Mouse (Mus musculus): Measurements from ENCODE around the gene Tspo2. TPM values are rescaled to one million over a fixed set of nuclear protein-coding genes. Genes with fewer than 3 reads are reported as not detected.

The Tspo2 gene
- polyA plus RNA-seq, 1 experiment from 2014 or later = 2.1 TPM

DNA sequence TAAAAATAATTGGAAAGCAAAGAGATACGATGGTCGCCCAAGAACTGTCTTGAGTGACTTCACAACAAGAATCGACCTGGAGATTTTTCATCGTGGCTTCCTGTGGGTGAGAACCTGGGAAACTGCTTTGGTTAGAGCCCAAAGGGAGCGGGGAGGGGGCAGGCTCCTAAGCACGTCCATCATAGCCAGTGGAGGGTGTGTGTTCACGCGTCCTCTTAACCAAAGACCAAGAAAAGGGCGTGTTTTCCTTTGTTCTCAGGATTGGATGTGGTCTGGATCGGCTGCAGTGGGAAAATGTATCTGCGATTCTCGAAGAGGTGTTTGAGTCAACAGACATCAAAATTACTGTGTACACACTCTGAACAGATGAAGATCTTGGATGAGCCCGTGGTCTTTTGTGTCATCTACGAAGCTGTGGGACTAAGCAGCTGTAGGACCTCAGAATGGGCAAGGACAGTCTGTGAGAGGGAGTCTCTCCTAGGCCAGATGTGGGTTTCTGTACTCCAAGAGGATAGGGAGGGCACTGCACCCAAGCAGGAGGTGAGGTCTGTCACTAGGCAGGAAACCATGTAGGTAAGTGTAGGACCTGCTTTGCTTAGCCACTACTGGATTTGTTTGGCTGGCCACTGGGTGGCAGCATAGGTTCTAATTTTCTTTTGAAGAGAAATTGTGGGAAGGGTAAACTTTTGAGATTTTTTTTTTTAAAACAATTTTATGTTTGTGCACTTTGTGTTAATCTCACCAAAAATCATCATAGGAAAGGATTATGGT, 34.7 kb downstream of the Tspo2 start:
- Histone ChIP-seq H3K9ac (replicated peaks) (no peak overlapping the region), H3K4me3 (replicated peaks) (no peak overlapping the region), H3K9me3 (no peaks in the 10 kb centered on the region), H3K27ac (0 out of 2 replicates have a peak overlapping the region, but pooled peaks have one; percentile 41), H3K27me3 (no peaks in the 10 kb centered on the region), H3K4me2 (no peak overlapping the region), H3K4me1 (replicated peaks) (no peaks in the 10 kb centered on the region), H3K36me3 (peaks cover 61% of the 10 kb centered on the region)
- WGBS = 90% methylated on average over 14 of the region's 14 CpGs
- ATAC-seq (ENCODE audit: insufficient number of reproducible peaks, insufficient read depth, low FRiP score, low TSS enrichment, low read depth) = peak; percentile 44; the same call in 1 of the 2 replicates

DNA sequence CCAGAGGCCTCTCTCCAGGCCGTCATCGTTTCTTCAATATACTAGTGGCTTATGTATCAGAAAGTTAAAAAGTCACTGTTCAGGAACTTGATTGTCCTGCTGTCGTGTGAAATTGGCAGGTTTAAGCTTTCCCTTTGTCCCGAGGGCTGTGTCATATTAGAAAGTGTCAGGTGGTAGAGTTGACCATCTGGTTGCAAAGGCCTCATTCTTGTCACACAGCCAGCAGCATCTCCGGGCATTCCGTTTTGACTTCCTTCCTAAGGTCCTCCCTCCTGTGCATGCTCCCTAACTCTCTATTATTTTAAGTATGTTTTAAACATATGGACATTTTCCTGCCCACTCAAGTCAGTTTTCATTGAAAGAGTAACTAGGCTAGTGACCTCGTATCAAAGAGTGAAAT, 35.3 kb downstream of the Tspo2 start:
- H3K4me3 ChIP-seq (replicated peaks) = no peak overlapping the region
- no peak for ATAC-seq (ENCODE audit: insufficient number of reproducible peaks, insufficient read depth, low FRiP score, low TSS enrichment, low read depth)
- H3K9me3 ChIP-seq = no peaks in the 10 kb centered on the region
- no peaks in the 10 kb centered on the region for H3K27me3 ChIP-seq
- peaks cover 5% of the 10 kb centered on the region for H3K4me1 ChIP-seq (replicated peaks)
- H3K27ac ChIP-seq = 0 out of 2 replicates have a peak overlapping the region, but pooled peaks have one; percentile 3
- whole genome bisulfite sequencing = 83% methylated on average over 7 of the region's 7 CpGs
- H3K4me2 ChIP-seq = no peak overlapping the region
- no peak overlapping the region for H3K9ac ChIP-seq (replicated peaks)
- H3K36me3 ChIP-seq = peaks cover 61% of the 10 kb centered on the region

DNA sequence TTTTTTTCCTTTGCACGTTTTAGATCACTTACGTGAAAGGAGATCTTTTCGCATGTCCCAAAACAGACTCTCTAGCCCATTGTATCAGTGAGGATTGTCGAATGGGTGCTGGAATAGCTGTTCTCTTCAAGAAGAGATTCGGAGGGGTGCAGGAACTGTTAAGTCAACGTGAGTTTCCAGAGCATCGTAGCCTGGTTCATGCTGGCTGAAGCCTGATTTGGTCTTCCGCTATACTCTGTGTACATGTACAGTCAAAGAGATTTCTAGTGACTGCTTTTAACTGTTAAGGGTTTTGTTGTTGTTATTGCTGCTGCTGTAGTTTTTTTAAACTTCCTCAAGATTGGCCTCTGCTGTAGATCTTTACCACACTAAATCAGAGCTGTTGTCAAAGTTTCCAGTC, 40.1 kb downstream of the Tspo2 start:
- ATAC-seq (ENCODE audit: insufficient number of reproducible peaks, insufficient read depth, low FRiP score, low TSS enrichment, low read depth) = no peak
- H3K9ac ChIP-seq (replicated peaks) = peak overlapping the region; percentile 89
- H3K27me3 ChIP-seq = no peaks in the 10 kb centered on the region
- peak overlapping the region; percentile 100; the same call in 1 of the 2 replicates for H3K27ac ChIP-seq
- H3K9me3 ChIP-seq = no peaks in the 10 kb centered on the region
- peaks cover 37% of the 10 kb centered on the region for H3K36me3 ChIP-seq
- H3K4me1 ChIP-seq (replicated peaks) = peaks cover 16% of the 10 kb centered on the region
- 63% methylated on average over 8 of the region's 8 CpGs for WGBS
- H3K4me3 ChIP-seq (replicated peaks) = peak overlapping the region; percentile 84
- peak overlapping the region; percentile 67 for H3K4me2 ChIP-seq

DNA sequence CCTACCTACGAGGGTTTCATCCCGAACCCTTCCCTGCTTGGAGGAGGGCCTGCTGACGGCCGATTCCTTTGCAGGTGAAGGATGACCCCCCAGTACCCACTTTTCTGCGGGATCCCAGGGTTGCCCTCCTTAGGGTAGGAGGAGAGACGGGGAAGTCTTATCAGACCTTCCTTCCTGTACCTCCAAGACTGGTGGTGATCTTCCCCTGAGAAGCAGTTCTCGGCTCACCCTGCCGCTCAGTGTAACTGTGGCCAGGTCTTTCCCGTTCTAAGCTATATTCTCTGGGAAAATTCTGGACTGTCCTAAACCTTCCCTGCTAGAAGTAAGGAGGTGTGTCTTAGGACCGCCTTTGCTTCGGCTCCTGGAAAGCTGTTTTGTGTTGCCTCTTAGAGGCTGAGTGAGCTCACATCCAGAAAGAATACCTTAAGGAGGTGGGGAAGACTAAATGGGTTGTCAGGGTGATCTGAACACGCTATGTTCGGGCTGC, 41.0 kb downstream of the Tspo2 start:
- H3K27ac ChIP-seq = peak overlapping the region; percentile 100
- WGBS = under 1% methylated on average over 13 of the region's 13 CpGs
- no peaks in the 10 kb centered on the region for H3K27me3 ChIP-seq
- peak overlapping the region; percentile 89 for H3K9ac ChIP-seq (replicated peaks)
- ATAC-seq (ENCODE audit: insufficient number of reproducible peaks, insufficient read depth, low FRiP score, low TSS enrichment, low read depth) = peak; percentile 4; the same call in 1 of the 2 replicates
- peaks cover 28% of the 10 kb centered on the region for H3K36me3 ChIP-seq
- H3K4me3 ChIP-seq (replicated peaks) = peak overlapping the region; percentile 84
- peak overlapping the region; percentile 67 for H3K4me2 ChIP-seq
- H3K9me3 ChIP-seq = no peaks in the 10 kb centered on the region
- peaks cover 16% of the 10 kb centered on the region for H3K4me1 ChIP-seq (replicated peaks)

DNA sequence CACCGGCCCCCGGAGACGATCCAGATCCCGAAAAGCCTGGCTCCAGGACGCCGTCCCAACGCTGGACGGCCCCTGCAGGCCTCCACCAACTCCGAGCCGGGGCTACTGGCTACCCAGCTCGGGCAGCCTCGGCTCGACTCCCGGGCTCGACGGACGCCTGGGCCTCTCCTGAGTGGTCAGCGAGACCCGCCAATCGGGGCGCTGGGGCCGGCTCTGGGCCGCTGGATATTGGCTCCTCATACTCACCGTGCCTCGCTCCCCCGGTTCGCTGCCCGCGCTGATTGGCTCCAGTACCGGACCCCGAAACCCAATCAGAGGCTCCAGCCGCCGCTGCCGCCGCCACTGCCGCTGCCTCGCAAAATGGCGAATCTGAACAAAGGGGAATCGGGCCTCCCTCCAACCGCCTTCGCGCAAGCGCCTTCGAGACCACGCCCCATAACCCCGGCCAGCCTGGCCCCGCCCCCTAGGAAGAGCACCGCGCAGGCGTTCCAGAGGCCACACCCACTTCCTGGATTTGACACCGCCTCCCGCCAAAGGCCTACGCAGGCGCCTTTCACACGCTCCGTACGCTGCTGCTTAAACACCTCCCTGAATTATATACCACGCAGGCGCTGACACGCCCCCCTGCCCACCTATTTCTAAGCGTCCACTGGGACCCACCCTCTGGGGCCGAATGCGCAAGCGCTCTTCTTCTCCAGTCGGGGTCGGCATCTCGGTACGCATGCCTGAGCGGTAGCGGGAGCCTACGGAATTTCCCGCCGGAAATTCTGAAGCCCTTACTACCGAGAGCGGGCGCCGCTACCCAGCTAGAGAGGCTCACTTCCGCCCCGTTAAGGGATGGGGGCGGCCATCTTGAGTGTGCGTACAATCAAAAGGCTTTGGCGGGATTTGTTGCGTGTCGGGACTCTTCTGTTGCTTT, 41.7 kb downstream of the Tspo2 start, which contains the start of the genes Nfya and Oard1:
Gene Nfya, minus strand, starts transcription at position 527 of the 919 bp plus-strand sequence.
Gene Oard1, plus strand, starts transcription at position 635 of the 919 bp plus-strand sequence.
- Histone ChIP-seq H3K4me2 (peak within 1 kb of the TSS; percentile 76), H3K4me3 (replicated peaks) (peak within 1 kb of the TSS; percentile 84), H3K27me3 (no peaks in the 10 kb centered on the region), H3K27ac (peak within 1 kb of the TSS; percentile 100), H3K9ac (replicated peaks) (peak within 1 kb of the TSS; percentile 99), H3K4me1 (replicated peaks) (peaks cover 16% of the 10 kb centered on the region), H3K9me3 (no peaks in the 10 kb centered on the region), H3K36me3 (peaks cover 21% of the 10 kb centered on the region)
- WGBS = under 1% methylated on average over 84 of the region's 84 CpGs
- peak; percentile 97 for ATAC-seq (ENCODE audit: insufficient number of reproducible peaks, insufficient read depth, low FRiP score, low TSS enrichment, low read depth)

DNA sequence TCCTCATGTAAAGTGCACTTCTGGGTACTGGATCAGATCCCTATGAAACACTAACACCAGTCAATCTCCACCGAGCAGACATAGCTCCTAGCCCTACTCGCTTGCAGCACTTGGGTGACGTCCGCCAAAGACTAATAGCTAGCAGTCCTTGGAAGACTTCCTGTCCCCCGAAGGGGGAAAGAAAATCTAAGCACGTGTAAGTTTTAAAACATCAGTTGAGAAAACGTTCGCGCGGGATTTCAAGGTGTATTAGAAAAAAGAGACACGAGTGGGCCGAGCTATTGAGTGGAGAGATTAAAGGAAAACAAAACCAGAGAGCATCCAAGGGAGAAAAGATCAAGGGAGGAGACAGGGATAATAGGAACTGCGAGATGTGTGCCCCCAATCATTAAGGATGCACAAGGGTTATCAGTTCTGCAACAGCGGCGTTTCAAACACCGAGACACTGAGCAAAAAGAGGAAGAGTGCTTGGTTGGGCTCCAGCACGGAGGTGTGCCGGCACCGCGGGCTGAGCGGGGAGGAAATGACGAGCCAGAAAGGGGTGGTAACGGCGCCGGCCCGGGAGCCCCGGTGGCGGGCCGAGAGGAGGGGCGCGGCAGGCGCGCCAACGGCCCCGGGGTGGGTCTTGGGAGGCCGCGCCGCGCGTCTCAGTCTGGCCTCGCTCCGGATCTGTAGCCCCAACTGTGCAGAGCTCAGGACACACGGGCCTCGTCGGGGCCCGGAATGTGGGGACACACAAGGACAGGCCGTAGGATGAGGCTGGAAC, 42.6 kb downstream of the Tspo2 start:
- peak overlapping the region; percentile 99 for H3K9ac ChIP-seq (replicated peaks)
- H3K4me1 ChIP-seq (replicated peaks) = peaks cover 20% of the 10 kb centered on the region
- peak overlapping the region; percentile 100 for H3K27ac ChIP-seq
- peaks cover 17% of the 10 kb centered on the region for H3K36me3 ChIP-seq
- peak overlapping the region; percentile 76 for H3K4me2 ChIP-seq
- no peaks in the 10 kb centered on the region for H3K9me3 ChIP-seq
- under 1% methylated on average over 47 of the region's 47 CpGs for WGBS
- H3K27me3 ChIP-seq = no peaks in the 10 kb centered on the region
- H3K4me3 ChIP-seq (replicated peaks) = peak overlapping the region; percentile 84
- ATAC-seq (ENCODE audit: insufficient number of reproducible peaks, insufficient read depth, low FRiP score, low TSS enrichment, low read depth) = peak; percentile 41

DNA sequence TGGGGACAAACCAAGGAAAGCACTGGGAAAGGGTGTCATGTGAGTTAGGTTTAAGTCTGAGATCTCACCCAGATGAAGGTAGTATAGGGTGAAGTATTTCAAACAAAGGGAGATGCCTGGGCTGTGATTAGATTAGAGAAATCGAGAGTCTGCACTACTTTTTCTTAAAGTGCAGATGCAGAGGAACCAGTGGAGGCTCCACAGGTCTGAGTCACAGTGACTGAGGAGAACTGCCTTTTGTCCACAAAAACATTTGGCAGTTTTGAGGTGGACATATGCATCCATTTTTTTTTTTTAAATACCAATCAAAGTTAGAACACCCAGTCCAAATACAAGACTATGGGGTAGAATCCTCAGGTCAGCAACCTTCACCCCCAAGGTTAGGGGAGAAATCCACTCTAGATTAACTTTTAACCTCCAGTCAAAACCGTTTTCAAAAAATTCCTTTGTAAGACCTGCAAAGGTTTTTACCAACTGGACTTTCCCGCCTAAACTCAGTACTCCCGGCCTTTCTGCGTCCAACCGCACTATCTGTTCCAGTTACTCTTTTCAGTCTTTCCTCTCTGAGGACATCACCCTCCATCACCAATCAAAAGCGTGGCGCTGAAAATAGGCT, 43.3 kb downstream of the Tspo2 start:
- Histone ChIP-seq H3K4me3 (replicated peaks) (peak overlapping the region; percentile 84), H3K4me2 (peak overlapping the region; percentile 76), H3K36me3 (peaks cover 12% of the 10 kb centered on the region), H3K4me1 (replicated peaks) (peaks cover 20% of the 10 kb centered on the region), H3K9ac (replicated peaks) (peak overlapping the region; percentile 99), H3K27ac (peak overlapping the region; percentile 100), H3K27me3 (no peaks in the 10 kb centered on the region), H3K9me3 (no peaks in the 10 kb centered on the region)
- ATAC-seq (ENCODE audit: insufficient number of reproducible peaks, insufficient read depth, low FRiP score, low TSS enrichment, low read depth) = no peak
- WGBS = 12% methylated on average over 8 of the region's 8 CpGs

DNA sequence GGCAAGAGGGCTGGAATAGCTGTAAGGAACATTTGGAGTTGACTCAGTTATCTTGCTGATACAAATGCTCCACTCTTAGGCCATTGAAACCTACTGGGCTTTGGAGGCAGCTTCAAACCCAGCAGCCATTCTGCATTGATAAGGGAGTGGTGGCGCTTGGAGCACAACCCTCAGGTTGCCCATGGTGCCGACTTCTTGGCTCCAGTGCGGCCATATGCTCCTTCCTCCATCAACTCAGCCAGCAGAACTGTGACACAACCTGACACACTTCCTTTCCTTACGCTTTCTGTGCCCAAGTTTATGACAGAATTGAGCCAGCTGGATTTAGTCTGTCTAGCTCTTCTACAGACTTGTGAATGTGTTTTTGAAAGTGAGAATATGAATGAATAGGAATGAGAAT, 44.2 kb downstream of the Tspo2 start:
- no peak for ATAC-seq (ENCODE audit: insufficient number of reproducible peaks, insufficient read depth, low FRiP score, low TSS enrichment, low read depth)
- Histone ChIP-seq H3K4me1 (replicated peaks) (peaks cover 20% of the 10 kb centered on the region), H3K27me3 (no peaks in the 10 kb centered on the region), H3K27ac (no peak overlapping the region), H3K9me3 (no peaks in the 10 kb centered on the region), H3K4me3 (replicated peaks) (no peak overlapping the region), H3K36me3 (peaks cover 13% of the 10 kb centered on the region), H3K4me2 (peak overlapping the region; percentile 76), H3K9ac (replicated peaks) (no peak overlapping the region)
- WGBS = 82% methylated on average over 4 of the region's 4 CpGs

DNA sequence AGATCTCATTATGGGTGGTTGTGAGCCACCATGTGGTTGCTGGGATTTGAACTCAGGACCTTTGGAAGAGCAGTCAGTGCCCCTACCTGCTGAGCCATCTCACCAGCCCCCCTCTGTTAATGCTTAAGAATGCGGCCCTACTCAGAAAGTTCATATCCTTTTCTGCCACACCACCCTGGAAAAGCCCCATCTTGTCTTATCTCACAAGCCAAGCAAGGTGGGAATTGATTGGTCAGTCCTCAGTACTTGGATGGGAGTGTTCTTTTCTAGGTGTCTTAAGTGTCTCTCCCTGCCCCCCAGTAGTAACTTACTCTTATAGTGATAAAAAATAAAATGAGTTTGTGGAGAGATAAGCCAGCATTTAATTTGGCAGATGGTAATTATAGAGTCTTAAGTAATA, 46.6 kb downstream of the Tspo2 start:
- ATAC-seq (ENCODE audit: insufficient number of reproducible peaks, insufficient read depth, low FRiP score, low TSS enrichment, low read depth) = no peak
- Histone ChIP-seq H3K4me3 (replicated peaks) (no peak overlapping the region), H3K4me1 (replicated peaks) (peaks cover 14% of the 10 kb centered on the region), H3K27me3 (no peaks in the 10 kb centered on the region), H3K4me2 (no peak overlapping the region), H3K27ac (no peak overlapping the region), H3K9ac (replicated peaks) (no peak overlapping the region), H3K36me3 (peaks cover 21% of the 10 kb centered on the region), H3K9me3 (no peaks in the 10 kb centered on the region)
- WGBS = 65% methylated on average over 1 of the region's 1 CpGs

DNA sequence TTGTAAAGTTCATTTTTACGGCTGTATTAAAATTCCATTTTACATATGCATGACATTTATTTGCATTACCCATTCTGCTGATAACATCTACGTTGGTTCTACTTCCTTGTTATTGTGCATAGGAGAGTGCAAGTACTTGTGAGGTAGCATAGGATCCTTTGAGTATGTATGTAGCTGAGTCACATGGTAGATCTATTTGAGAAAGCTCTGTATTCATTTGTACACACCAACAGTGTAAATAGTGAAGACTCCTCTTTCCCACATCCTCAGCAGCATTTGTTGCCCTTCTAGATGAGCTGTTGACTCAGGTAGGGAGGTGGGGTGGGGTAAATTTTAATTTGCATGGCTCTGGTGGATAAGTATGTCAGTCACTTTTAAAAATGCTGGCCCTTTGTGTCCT, 47.5 kb downstream of the Tspo2 start:
- Histone ChIP-seq H3K9ac (replicated peaks) (no peak overlapping the region), H3K9me3 (no peaks in the 10 kb centered on the region), H3K36me3 (peaks cover 30% of the 10 kb centered on the region), H3K27me3 (no peaks in the 10 kb centered on the region), H3K4me2 (no peak overlapping the region), H3K4me3 (replicated peaks) (no peak overlapping the region), H3K4me1 (replicated peaks) (peaks cover 14% of the 10 kb centered on the region), H3K27ac (no peak overlapping the region)
- ATAC-seq (ENCODE audit: insufficient number of reproducible peaks, insufficient read depth, low FRiP score, low TSS enrichment, low read depth) = no peak
- 85% methylated on average over 2 of the region's 2 CpGs for WGBS
